Mouse (Mus musculus) kidney, adult 10 weeks (tissue): Measurements from ENCODE around the gene Tmem17. TPM values are rescaled to one million over a fixed set of nuclear protein-coding genes. Genes with fewer than 3 reads are reported as not detected.

Source experiments
- polyA plus RNA-seq: library from polyadenylated mRNA; stranded (reverse); fragments of 350-450 nt; fragmentation: Illumina TruSeq; extraction: RNeasy Lipid Tissue Mini Kit (QIAGEN cat#74804); gene quantifications from one replicate; pipeline ENCODE4 v1.2.3, GENCODE M21; 2014; ENCODE audit warnings: low read depth, low replicate concordance

The Tmem17 gene
- 4.6 TPM for polyA plus RNA-seq

DNA sequence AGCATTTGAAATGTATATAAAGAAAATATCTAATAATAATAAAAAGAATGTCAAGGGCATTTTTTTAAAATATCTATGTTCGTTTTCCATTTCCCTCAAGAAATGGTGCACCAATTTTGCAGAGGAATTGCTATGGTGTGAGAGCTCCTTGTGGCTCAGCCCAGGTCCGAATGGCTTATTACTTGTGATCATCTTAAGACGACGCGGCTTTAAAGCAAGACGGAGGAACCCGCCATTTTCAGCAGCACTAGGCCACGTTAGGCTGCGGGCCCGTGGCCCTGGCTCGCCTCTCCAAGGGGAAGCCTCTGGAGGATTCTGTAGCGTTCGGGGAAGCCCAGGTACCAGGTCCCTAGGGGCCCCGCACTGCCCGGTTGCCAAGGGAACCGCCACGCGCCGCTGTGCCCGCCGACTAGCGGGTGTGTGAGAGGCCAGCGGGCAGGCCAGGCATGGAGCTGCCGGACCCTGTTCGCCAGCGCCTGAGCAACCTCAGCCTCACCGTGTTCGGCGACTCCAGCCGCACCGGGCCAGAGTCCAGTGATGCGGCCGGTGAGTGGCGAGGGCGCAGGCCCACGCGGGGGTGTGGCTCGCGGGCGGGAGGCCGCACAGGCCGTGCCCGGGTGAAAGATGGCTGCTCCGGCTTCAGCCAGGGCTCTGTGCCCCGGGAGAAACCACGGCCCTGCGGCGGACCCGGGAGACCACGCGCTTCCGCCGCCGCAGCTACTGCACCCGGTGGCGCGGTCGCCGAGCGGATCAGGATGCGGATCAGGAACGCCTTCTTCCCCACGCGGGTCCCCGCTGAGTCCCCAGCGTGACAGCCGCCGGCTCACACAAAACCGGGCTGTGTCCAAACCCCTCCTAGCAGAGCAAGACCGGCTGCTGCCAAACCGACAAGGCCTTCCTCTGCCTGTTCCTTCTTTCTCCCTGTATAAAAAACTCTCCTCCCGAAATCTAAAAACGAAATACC lies at the start of gene Tmem17:
Gene Tmem17 (plus strand): TSS at position 51 of the 964 bp plus-strand sequence.

Other genes starting within 250 kb of the Tmem17 start
- 13.3 TPM for gene Ehbp1, start 169.8 kb upstream of the Tmem17 start, polyA plus RNA-seq